Mouse (Mus musculus) effector memory CD4-positive, alpha-beta T cell, adult 7 months (primary cell): ENCODE data around the gene Ank3. TPM values are rescaled to one million over a fixed set of nuclear protein-coding genes. Genes with fewer than 3 reads are reported as not detected.

Experiments
- polyA plus RNA-seq: library from polyadenylated mRNA; unstranded; fragments of 100-300 nt; shearing (Covaris generic); gene quantifications from one replicate; pipeline ENCODE4 v1.2.1, GENCODE M21; 2017

The Ank3 gene
- polyA plus RNA-seq, result 6.0 TPM

GRCm38 (mm10) chr10:69398763-69399590 is at the start of gene Ank3:
TSS of gene Ank3 (plus strand) at chr10:69398773.

DNA sequence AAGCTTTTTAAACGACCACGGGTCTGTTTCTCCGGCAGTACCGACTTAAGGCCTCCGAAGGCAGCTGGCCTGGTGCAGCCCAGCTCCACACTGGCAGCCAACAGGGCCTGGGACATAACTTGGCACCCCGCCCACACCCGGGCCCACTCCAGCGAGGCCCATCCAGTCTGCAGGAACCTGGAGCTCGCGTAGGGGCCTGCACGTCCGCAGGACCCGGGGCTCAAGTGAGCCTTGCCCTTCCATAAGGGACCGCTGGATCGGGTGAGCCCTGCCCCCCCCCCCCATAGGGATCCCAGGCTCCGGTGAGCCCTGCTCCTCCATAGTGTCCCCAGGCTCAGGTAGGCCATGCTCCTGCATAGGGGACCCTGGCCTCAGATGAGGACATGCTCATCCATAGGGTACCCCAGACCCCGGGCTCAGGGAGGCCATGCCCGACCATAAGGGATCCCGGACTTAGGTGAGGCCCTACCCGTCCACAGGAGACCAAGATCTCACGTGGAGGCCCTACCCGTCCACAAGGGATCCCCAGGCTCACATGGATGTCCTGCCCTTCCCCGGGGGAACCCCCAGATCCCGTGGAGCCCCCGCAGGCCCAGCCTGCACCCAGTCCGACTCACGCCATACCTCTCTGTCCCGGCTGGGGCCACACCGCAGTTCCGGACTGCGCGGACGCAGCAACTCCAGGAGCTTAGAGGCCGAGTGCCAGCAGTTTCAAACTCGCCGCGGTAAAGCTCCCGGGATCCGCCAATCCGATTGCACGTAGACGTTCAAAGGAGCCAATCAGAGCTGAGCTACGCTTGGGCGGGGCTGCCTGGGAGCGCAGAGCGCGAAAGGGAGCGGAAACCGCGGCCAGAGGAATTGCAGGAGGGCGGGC is 46.1 kb upstream of the Ank3 start, which contains the start of gene Cdk1:
Cdk1 (minus strand) TSS at position 727 of the 874 bp plus-strand sequence.

Other genes starting within 250 kb of the Ank3 start
- gene Rhobtb1, start 247.3 kb upstream of the Ank3 start, polyA plus RNA-seq, result 0.62 TPM
- not detected for gene A930033H14Rik, start 185.7 kb upstream of the Ank3 start, polyA plus RNA-seq
- 6.8 TPM for gene Cdk1, start 45.8 kb upstream of the Ank3 start, polyA plus RNA-seq